Mouse (Mus musculus) brown adipose tissue, adult 24 weeks (tissue): Measurements from ENCODE around the gene Syt2. TPM values are rescaled to one million over a fixed set of nuclear protein-coding genes. Genes with fewer than 3 reads are reported as not detected.

Source experiments
- H3K27ac ChIP-seq: fragments of 200-500 bp; replicated peaks from 2 replicates; pipeline ENCODE4 v1.5.1; 2012; ENCODE audit warnings: low read depth, mild to moderate bottlenecking, low read length
- H3K4me1 ChIP-seq: fragments of 200-500 bp; 2 replicates; pipeline ENCODE4 v1.6.1; 2012; ENCODE audit warnings: low read length, mixed read lengths; ENCODE audit not compliant: control insufficient read depth, insufficient read depth, insufficient read length
- H3K4me3 ChIP-seq: fragments of 200-500 bp; 2 replicates; pipeline ENCODE4 v1.5.1; 2012; ENCODE audit warnings: low read depth, mild to moderate bottlenecking, low read length, moderate library complexity; ENCODE audit not compliant: insufficient read depth
- polyA plus RNA-seq: library from polyadenylated mRNA; stranded (reverse); fragments of >200 nt; gene quantifications from 2 replicates; pipeline ENCODE4 v1.2.4, GENCODE M21; 2012; ENCODE audit not compliant: missing spikeins, insufficient read depth, insufficient read length

The Syt2 gene
- polyA plus RNA-seq, 1 experiment = not detected

DNA sequence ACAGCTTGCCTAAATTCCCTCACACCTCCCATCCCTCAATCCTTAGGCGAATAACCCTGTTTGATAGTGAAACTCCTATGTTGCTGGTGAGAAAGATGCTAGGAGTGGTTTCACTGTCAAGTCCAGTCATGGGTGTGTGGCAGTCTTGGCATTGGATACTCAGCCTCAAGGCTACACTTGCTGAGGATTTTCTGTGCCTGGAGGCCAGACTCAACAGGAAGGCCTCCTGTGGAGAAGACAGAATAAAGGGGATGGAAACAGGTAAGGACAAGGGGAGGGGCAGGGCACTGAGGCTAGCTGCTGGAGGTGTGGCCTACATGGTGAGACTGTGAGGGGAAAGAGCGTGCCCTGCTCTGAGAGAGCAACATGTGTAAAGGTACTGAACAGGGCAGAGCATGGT lies 60.1 kb downstream of the Syt2 start:
- H3K4me3 ChIP-seq = no peak overlapping the region
- H3K4me1 ChIP-seq = peaks cover 7% of the 10 kb centered on the region
- H3K27ac ChIP-seq = no peak overlapping the region

GRCm38 (mm10) chr1:134707516-134707915 lies 61.0 kb downstream of the Syt2 start:
- H3K4me3 ChIP-seq = no peak overlapping the region

DNA sequence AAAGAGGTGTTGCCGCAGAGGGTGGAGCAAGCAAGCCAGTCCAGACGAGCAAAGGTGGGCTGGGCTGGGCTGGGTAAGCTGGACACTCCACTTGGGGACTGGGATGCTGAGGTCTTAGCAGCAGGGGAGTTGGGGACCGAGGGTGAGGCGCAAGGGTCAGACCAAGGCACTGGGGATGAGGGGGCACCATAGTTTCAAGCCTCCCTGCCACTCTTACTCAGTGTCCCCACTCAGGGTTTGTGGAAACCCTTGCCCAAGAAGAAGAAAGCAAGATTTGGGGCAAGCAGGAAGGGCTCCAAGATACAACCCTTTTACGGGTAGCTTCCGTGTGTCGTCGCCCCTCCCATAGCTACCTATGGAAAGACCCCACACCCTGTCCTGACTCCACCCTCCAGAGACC lies 61.8 kb downstream of the Syt2 start:
- Histone ChIP-seq H3K27ac (no peak overlapping the region), H3K4me3 (no peak overlapping the region), H3K4me1 (peaks cover 7% of the 10 kb centered on the region)

More at GRCm38 (mm10) chr1:134707516-134707915, 61.0 kb downstream of the Syt2 start:
- no peak overlapping the region for H3K27ac ChIP-seq
- H3K4me1 ChIP-seq = peaks cover 7% of the 10 kb centered on the region

DNA sequence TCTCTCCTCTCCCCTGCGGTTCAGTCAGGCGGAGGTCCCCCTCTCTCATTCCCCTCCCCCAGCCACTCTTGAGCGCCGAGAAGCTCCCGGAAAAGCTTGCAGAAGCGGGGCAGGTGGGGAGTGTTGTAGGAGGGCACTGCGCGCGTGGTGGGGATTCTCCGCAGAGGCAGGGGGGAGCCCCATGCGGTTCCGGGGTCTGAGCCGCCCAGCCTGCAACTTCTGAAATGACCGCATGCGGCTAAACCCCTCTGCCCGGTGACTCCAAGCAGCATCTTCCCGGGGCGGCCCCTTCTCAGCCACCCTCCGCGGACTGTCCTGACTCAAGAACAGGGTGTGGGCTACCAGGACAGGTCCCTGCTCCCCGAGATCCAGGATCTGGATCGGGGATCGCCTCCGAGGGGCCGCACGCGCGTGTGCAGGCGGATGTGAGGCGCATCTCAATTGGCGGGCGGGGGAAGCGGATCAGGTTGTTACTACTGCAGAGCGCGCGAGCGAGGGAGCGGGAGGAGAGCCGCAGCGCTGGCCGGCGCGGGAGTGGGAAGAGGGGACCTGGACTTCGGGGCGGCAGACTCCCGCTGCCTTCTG lies 62.4 kb downstream of the Syt2 start:
- no peak overlapping the region for H3K27ac ChIP-seq
- H3K4me1 ChIP-seq = peaks cover 12% of the 10 kb centered on the region
- 0 out of 2 replicates have a peak overlapping the region, but pooled peaks have one; percentile 14 for H3K4me3 ChIP-seq

GRCm38 (mm10) chr1:134709411-134710306 lies 63.2 kb downstream of the Syt2 start:
- Histone ChIP-seq H3K4me1 (peaks cover 12% of the 10 kb centered on the region), H3K27ac (no peak overlapping the region), H3K4me3 (no peak overlapping the region)

DNA sequence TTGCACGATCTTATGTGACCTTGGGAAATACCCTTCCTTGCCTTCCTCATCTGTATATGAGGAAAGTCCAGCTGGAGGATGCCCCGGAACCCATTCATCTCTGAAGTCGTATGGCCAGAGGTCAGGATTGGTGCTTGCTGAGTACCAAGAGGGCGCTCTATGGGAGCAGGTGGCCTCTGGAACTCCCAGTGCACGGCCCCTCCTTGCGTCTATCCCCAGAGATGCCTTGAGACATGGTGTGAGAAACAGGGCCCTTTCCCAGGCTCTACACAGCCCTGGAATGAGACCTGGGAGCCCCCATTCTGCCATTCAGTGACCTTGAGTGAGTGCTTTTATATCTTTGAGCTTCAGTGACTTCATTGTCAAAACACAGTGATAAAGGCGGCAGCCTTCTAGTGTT lies 64.6 kb downstream of the Syt2 start:
- Histone ChIP-seq H3K27ac (no peak overlapping the region), H3K4me1 (peaks cover 12% of the 10 kb centered on the region), H3K4me3 (no peak overlapping the region)

DNA sequence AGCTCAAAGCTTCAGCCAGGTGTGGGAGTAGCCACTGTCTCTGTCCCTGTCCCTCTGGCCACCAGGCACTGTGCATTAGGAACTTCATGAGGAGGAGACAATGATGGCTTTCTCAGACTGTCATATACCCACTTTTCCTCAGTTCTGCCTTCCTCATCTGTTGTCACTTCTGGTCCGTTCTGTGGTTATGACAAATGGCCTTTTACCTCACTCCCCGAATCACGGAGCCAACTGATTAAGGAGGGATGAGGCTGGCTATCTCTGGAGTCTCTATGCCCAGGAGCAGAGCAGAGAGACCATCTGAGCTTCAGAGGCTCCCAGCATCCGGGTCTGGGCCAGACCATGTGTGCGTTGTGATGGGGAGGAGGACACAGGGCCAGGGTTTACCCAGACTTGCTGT lies 65.2 kb downstream of the Syt2 start:
- no peak overlapping the region for H3K27ac ChIP-seq
- H3K4me3 ChIP-seq = no peak overlapping the region
- peaks cover 12% of the 10 kb centered on the region for H3K4me1 ChIP-seq

DNA sequence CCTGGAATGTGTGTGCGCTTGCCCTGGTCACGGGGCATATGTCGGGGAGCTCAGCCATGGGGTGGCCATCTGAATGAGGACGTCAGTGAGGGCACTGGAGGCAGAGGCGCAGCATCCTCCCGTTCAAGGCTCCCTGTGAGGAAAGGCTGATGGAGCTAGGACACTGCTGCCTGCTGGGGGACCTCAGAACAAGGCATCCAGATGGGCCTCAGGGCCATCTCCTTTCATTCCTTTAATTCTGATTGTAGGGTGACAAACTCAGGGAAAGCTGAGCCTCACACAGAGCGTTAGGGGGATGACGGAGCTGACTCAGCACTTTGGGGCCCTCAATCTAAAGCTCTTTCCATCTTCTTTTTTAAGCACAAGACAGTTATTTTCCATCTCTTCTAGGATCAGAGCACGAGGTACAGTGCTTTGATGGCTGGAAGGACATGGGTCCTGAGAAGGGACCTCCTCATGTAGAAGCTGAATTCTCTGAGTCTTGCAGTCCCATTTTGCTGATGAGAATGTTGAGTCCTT lies 66.4 kb downstream of the Syt2 start:
- Histone ChIP-seq H3K4me1 (peaks cover 12% of the 10 kb centered on the region), H3K4me3 (no peak overlapping the region), H3K27ac (no peak overlapping the region)

DNA sequence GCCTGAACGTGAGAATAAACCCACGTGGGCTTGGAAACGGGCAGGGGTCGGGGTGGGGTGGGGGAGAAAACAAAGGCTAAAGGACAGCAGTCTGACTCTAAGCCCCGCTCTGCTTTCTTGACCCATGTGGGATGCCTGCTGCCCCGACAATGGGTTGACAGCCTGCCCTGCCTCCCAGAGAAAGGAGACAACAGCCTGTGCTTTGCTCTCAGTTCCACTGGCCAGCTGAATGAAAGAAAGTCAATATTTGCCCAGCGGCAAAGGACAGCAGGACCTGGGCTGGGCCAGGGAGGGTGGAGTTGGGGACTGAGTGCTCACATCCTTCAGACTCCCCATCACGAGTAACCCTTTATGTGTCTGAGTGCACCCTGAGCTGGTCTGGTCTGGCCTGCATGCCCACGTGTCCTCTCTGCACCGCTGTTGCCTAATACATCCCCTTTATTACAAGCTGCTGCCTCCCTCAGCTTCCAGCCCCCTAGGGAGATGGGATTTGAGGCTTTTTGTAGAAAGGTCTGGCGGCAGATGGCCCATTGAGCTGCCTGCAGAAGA lies 67.0 kb downstream of the Syt2 start:
- Histone ChIP-seq H3K4me1 (peaks cover 12% of the 10 kb centered on the region), H3K4me3 (no peak overlapping the region), H3K27ac (no peak overlapping the region)

- Histone ChIP-seq H3K4me3 (no peak overlapping the region), H3K4me1 (peaks cover 12% of the 10 kb centered on the region), H3K27ac (no peak overlapping the region)
Measured at GRCm38 (mm10) chr1:134714166-134714565, 67.7 kb downstream of the Syt2 start.

GRCm38 (mm10) chr1:134715092-134715491 lies 68.6 kb downstream of the Syt2 start:
- Histone ChIP-seq H3K4me3 (no peak overlapping the region), H3K27ac (no peak overlapping the region), H3K4me1 (peaks cover 12% of the 10 kb centered on the region)

DNA sequence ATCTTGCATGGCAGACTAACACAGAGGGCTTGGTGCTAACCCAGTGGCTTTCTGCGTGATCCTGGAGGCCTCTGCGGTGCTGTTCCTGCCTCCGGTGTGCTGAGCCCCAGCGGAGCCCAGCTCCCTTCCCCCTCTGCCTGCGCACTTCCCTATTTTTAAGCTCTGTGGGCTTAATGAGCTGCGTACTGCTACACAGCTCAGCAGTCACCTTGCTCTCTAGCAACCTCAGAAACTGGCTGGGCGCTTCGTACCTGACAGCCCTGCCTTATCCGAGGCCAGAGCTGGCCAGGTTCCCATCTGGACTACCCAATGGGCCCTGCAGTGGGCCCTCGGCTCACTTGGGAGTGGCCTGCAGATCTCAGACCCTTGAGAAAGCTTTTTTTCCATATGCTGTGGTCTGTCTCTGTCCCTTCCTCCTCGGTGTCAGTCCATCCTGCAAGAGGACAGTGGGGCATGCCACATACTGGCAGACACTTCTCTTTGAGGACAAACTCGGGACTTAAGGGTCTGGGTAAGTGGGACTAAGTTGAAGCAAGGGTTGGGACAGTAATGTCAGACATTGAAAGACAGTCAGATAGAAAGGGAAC lies 73.3 kb downstream of the Syt2 start:
- no peak overlapping the region for H3K4me3 ChIP-seq
- H3K27ac ChIP-seq = no peak overlapping the region
- no peaks in the 10 kb centered on the region; the same call in 1 of the 2 replicates for H3K4me1 ChIP-seq

DNA sequence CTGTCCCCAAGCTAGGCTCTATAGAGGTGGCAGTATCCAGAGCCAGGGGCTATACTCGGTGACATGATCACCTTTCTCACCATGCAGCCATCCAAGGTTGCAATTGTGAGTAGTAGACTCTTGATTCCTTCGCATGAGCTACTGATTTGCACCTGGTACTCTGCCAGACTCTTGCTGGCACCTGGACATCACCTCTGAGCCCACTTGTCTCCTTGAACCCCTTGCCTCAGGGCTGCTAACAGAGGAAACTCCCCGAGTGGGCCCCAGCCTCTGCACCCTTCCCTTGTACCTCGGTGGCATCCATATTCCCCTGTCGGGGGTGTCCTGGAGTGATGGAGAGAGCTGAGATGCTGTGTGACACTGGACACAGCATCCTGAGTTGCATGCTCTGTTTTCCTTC lies 75.0 kb downstream of the Syt2 start:
- Histone ChIP-seq H3K4me3 (no peak overlapping the region), H3K27ac (no peak overlapping the region)

GRCm38 (mm10) chr1:134722891-134723290 lies 76.4 kb downstream of the Syt2 start:
- Histone ChIP-seq H3K4me3 (no peak overlapping the region), H3K4me1 (no peaks in the 10 kb centered on the region), H3K27ac (no peak overlapping the region)

More for the DNA sequence above, 75.0 kb downstream of the Syt2 start:
- no peaks in the 10 kb centered on the region for H3K4me1 ChIP-seq

DNA sequence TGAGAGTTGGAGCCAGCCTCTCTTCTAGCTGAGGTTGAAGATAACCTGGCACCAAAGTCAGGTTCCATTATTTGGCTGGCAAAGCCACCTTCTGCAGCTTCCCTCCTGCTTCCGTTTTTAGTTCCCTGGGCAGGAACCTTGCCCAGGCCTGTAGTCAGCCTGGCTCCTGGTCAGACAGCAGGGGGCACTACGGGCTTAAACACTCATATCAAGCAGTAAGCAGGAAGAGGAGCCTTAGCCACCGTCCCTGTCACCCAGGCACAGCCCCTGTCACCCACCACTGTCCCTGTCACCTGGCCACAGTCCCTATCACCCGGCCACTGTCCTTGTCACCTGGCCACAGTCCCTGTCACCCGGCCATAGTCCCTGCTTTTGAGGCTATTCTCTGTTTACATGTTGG lies 78.8 kb downstream of the Syt2 start:
- H3K4me3 ChIP-seq = no peak overlapping the region
- H3K4me1 ChIP-seq = no peaks in the 10 kb centered on the region
- H3K27ac ChIP-seq = no peak overlapping the region
